Mouse (Mus musculus): Measurements from ENCODE around the gene Ccnd2.

Ccnd2 gene

GRCm38 (mm10) chr6:127152106-127152951 is at the start of gene Ccnd2:
Ccnd2 (minus strand) TSS chr6:127152193.
- DNase-seq: peak; percentile 76 to 86

- no peak for DNase-seq
Observed at GRCm38 (mm10) chr6:127196985-127197384, 45.0 kb upstream of the Ccnd2 start.

- DNase-seq: peak; percentile 22 to 24
Observed at GRCm38 (mm10) chr6:127181296-127181695, 29.3 kb upstream of the Ccnd2 start.

DNA sequence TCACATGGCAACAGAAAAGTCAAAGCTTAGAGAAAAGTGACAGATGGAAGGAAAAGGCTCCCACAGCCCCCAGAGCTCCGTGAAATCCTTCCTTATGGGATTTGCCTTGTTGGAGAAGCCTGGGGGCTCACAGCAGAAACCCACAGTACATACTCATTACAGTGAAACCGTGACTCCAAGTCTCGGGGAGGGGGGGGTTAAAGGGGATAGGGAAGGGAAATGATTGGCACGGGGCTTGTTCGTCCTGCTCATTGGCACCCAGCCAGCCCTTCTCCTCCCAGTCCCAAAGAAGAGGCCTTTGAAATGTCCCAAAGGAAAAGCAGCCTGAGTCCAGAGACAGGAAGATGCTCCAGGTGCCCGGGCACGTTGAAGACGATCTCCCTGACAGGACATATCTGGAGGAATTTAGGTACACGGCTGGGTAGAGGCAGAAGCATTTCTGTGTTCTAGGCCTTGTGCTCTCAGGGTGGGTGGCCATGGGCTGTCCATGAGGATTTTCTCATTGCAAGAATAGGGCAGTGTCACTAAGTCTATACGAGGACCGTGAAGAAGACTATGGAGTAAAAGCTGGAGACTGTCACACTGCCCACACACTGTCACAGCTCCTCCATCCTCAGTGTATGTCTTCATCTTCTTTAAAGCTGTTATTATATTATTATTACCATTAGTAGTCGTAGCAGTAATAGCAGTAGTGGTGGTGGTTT is 27.2 kb upstream of the Ccnd2 start:
- DNase-seq: peak; percentile 34 to 42

GRCm38 (mm10) chr6:127177962-127178361 is 26.0 kb upstream of the Ccnd2 start:
- DNase-seq: peak in 1 of 2 experiments; percentile 37

DNA sequence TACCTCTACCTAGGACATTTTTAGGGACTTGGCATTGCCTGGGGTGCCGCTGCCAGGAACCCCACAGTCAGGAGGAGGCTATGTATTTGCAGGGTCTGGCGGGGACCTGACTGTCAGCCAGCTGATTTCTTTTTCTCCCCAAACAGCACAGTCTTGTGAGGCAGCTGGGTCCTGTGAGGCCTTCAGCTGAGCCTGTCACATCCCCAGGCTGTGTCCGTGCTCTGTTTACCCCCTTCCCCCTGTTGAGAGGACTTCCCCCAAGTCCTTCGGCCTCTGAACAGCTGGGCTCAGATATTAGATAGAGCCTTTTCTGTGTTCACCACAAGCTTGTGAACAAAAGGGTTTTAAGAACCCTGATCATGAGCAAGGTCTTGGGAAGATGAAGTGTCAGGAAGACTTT is 25.4 kb upstream of the Ccnd2 start:
- peak; percentile 40 to 50 for DNase-seq

GRCm38 (mm10) chr6:127172461-127172860 is 20.5 kb upstream of the Ccnd2 start:
- DNase-seq: no peak

DNA sequence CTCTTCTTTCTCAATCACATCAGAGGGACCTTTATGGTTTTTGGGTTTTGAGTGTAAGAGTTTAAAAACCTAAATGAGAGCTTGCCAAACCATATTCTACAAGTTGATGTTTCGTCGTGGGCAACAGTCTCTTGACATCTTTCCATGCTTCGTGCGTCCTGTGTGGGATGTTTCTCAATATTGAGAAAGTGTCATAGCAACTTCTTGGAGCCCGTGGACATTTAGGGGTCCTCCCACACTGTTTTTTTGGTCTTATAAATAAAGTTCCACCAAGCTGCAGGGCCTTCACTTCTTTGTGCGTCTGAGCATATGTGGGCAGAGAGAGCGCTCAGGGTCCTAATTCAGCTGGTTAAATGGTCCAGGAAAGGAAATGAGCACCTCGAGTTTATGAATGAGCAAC is 18.7 kb upstream of the Ccnd2 start:
- DNase-seq: no peak

DNA sequence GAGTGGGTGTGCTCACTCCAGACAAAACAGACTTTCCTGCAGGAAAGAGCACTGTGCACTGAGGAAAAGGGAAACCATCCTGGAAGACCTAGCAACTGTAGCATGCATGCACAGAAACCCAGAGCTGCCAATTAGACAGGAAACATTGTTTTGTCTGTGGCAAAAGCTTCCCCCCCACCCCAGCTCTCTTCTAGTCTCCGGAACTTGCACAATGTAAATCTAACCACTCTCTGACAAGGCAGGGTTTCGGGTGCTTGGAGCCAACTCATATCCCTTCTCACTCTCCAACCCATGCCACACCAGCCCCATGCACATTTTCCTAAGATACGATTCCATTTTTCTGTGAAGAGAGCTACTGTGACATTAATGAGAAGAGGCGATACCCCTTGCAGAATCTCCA is 13.7 kb upstream of the Ccnd2 start:
- DNase-seq: no peak

- DNase-seq: peak in 1 of 2 experiments; percentile 46
Observed at GRCm38 (mm10) chr6:127162842-127163241, 10.8 kb upstream of the Ccnd2 start.

- no peak for DNase-seq
Observed at GRCm38 (mm10) chr6:127157321-127157720, 5.3 kb upstream of the Ccnd2 start.

- DNase-seq: peak; percentile 47 to 62
Observed at GRCm38 (mm10) chr6:127155468-127155867, 3.5 kb upstream of the Ccnd2 start.

GRCm38 (mm10) chr6:127154708-127155268 is 2.8 kb upstream of the Ccnd2 start:
- DNase-seq: peak; percentile 91 to 93

GRCm38 (mm10) chr6:127153972-127154707 is 2.1 kb upstream of the Ccnd2 start:
- peak; percentile 41 to 50 for DNase-seq

GRCm38 (mm10) chr6:127153296-127153800 is 1.4 kb upstream of the Ccnd2 start:
- DNase-seq: peak; percentile 62 to 71

DNA sequence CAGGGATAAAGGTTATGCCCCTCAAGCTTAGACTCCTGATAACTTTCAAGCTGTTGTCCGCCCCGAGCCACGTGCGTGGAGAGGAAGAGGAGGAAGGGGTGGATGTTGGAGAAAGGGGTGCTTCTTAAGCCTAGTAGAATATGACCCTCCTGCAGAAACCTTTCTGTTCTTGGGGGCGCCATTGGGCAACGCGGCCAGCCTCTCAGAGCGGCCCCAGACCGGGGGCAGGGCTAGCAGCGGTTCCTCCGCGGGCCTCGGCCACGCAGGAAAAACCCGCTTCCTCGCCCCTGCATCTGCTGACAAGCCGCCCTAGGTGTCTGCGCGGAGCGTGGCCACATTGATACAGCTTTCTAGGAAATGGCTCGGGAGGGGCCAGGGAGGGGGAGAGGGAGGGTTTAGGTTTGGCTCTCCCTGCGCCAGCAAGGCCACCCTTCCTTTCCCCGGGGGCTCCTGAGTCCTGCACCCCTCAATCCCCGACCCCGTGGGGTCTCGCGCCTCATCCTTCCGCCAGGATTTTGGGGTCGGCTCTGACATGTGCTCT is 358 bp downstream of the Ccnd2 start:
- DNase-seq: peak; percentile 66 to 76

GRCm38 (mm10) chr6:127150663-127151564 is 1.1 kb downstream of the Ccnd2 start:
- DNase-seq: peak; percentile 82 to 88

DNA sequence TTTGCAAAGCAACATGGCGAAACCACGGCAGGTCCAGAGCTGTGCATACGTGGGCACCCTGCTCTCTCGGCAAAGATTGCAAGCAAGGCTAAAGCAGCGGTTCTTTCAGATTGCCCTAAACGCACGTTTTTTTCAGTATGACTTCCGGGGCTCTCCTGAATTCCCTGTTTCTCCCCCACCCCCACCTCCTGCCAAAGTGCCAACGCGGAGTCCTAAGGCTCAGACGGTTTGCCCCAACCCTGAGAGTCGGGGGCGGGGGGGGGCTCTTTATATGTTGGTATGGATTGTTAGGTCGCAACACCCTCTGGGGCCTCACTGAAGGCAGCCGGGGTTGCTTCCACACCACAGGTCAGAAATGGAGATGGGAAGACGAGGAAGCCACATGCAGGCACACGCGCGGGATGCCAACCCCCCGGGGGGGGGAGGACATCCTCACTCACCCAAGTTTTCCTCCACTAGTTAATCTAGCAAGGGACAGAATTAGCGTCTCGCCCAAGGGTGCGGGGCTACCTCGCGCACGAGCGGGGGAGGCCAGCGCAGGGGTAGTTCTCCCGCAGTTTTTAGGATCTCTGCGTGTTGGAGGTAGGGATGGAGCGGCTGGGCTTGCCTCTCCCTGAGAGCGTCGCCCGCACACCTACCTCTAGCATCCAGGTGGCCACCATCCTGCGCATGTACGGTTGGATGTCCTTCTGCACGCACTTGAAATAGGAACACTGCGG is 1.9 kb downstream of the Ccnd2 start:
- DNase-seq: peak; percentile 38 to 56

GRCm38 (mm10) chr6:127149303-127149943 is 2.6 kb downstream of the Ccnd2 start:
- DNase-seq: peak; percentile 44 to 63

Measured in kidney, postnatal 4 days (tissue).